Mouse (Mus musculus) urinary bladder, adult 18-20 months (tissue): ENCODE data around the gene Comtd1.

Experiments used
- DNase-seq, 2 experiments: peaks; one replicate each; pipeline ENCODE4 v3.0.0; 2022; ENCODE audit warnings: low spot score in 2 of 2, mixed read lengths in 2 of 2

Comtd1 gene

GRCm38 (mm10) chr14:21806631-21807160 lies 42.1 kb downstream of the Comtd1 start:
- DNase-seq = peak in 1 of 2 experiments; percentile 40

GRCm38 (mm10) chr14:21806203-21806602 lies 42.6 kb downstream of the Comtd1 start:
- no peak for DNase-seq

GRCm38 (mm10) chr14:21802543-21803206 lies 46.1 kb downstream of the Comtd1 start:
- DNase-seq = no peak

GRCm38 (mm10) chr14:21801624-21802023 lies 47.2 kb downstream of the Comtd1 start:
- DNase-seq = no peak

GRCm38 (mm10) chr14:21800641-21801040 lies 48.1 kb downstream of the Comtd1 start:
- DNase-seq = no peak
